Mouse (Mus musculus) erythroblast, embryonic 14.5 days (primary cell): ENCODE results near the gene Klre1.

ENCODE experiments used
- GATA1 ChIP-seq: IDR thresholded peaks from 2 replicates; pipeline ENCODE4 v1.6.1; 2012; ENCODE audit warnings: low read length, inconsistent platforms, mixed read lengths
- TAL1 ChIP-seq: IDR thresholded peaks from 3 replicates; pipeline ENCODE4 v1.6.1; 2012; ENCODE audit warnings: low read length, inconsistent platforms, mixed read lengths

DNA sequence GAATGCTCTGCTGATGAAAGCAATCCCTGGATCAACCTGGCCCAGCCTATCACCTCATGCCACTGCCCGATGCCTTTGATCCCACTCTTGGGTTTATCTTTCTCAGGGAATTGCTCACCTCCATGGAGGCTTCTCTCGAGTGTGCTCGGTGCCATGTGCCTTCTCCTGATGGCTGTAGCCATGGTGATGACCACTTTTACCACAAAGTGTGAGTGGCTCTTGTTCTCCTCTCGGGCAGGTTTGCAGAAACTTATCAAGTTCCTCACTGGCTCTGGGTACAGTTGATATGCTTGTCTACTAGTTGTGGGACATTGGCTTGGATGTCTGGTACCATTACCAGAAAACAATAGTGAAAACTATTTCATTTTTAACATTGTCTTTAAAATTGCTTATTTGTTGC lies 4.2 kb downstream of the Klre1 start:
- TF ChIP-seq GATA1 (no peak), TAL1 (no peak)
